Mouse (Mus musculus) liver, embryonic 14.5 days (tissue): ENCODE data around the gene Dpf1. TPM values are rescaled to one million over a fixed set of nuclear protein-coding genes. Genes with fewer than 3 reads are reported as not detected.
A peak's percentile ranks its signal among the peaks of the same experiment; 100 is the strongest.

Experiments
- ATAC-seq: fragments of 200-750 bp; cut with Nextera tagmentation; 2 replicates; pipeline ENCODE4 v1.8.0; 2017; ENCODE audit warnings: moderate number of reproducible peaks, mild to moderate bottlenecking, moderate library complexity; ENCODE audit not compliant: insufficient read depth
- DNase-seq, 3 experiments: peaks; one replicate each; pipeline ENCODE4 v3.0.0-alpha.2; 2012 to 2013; ENCODE audit warnings: low read depth in 3 of 3, low spot score in 3 of 3
- H3K27ac ChIP-seq: fragments of 300-500 bp; sonication (generic); 2 replicates; pipeline ENCODE4 v1.5.1; 2014; ENCODE audit warnings: moderate library complexity, mild to moderate bottlenecking, control low read depth, inconsistent platforms
- H3K27me3 ChIP-seq: fragments of 300-500 bp; sonication (generic); 2 replicates; pipeline ENCODE4 v1.6.1; 2014; ENCODE audit warnings: mild to moderate bottlenecking, low read length, moderate library complexity; ENCODE audit not compliant: control insufficient read depth, insufficient read depth
- H3K36me3 ChIP-seq: fragments of 300-500 bp; sonication (generic); replicated peaks from 2 replicates; pipeline ENCODE4 v1.6.1; 2014; ENCODE audit warnings: low read depth; ENCODE audit not compliant: control insufficient read depth, insufficient read depth
- H3K4me1 ChIP-seq, 2 experiments: fragments of 200-500 bp in 1 of 2; fragments of 300-500 bp in 1 of 2; sonication (generic) in 1 of 2; replicated peaks; 2 replicates each; pipeline ENCODE4 v1.6.1; 2012 to 2014; ENCODE audit warnings: antibody characterized with exemption in 1 of 2, inconsistent platforms in 1 of 2, low read length in 1 of 2; ENCODE audit not compliant: control insufficient read depth in 2 of 2, insufficient read depth in 2 of 2
- H3K4me2 ChIP-seq: fragments of 300-500 bp; sonication (generic); 2 replicates; pipeline ENCODE4 v1.6.1; 2014; ENCODE audit warnings: low read depth, mild to moderate bottlenecking, control low read depth, moderate library complexity
- H3K4me3 ChIP-seq, 2 experiments: fragments of 200-500 bp in 1 of 2; fragments of 300-500 bp in 1 of 2; sonication (generic) in 1 of 2; 2 replicates each; pipeline ENCODE4 v1.5.1; 2012 to 2014; ENCODE audit warnings: low read depth in 2 of 2, low read length in 2 of 2, mild to moderate bottlenecking in 2 of 2, control low read depth in 1 of 2, inconsistent platforms in 1 of 2, moderate library complexity in 1 of 2; ENCODE audit not compliant: insufficient read depth in 1 of 2
- H3K9ac ChIP-seq: fragments of 300-500 bp; sonication (generic); replicated peaks from 2 replicates; pipeline ENCODE4 v1.6.1; 2014; ENCODE audit warnings: mild to moderate bottlenecking, control low read depth, moderate library complexity
- H3K9me3 ChIP-seq: fragments of 300-500 bp; sonication (generic); 2 replicates; pipeline ENCODE4 v1.6.1; 2016; ENCODE audit warnings: low read length, mixed read lengths; ENCODE audit not compliant: control insufficient read depth
- CTCF ChIP-seq: IDR thresholded peaks from 2 replicates; pipeline ENCODE4 v1.5.1; 2016; ENCODE audit warnings: antibody characterized with exemption, low read depth, control low read depth
- EP300 ChIP-seq: IDR thresholded peaks from 2 replicates; pipeline ENCODE4 v1.6.1; 2016; ENCODE audit warnings: antibody characterized with exemption, low read depth
- WGBS: fragments of 180-500 bp; shearing (Covaris S2); extraction: QIAGEN DNeasy Blood & Tissue Kit; methylation state at CpG from one replicate; pipeline ENCODE4 v1.1.7; 2014; ENCODE audit not compliant: insufficient replicate concordance; 5-methylcytosine and 5-hydroxymethylcytosine counted together
- polyA plus RNA-seq, 2 experiments: library from polyadenylated mRNA; depleted of rRNA in 1 of 2; stranded (reverse) in 1 of 2; unstranded in 1 of 2; fragments of >200 nt; fragmentation: Nextera tagmentation in 1 of 2; extraction: Ambion mirVana in 1 of 2; gene quantifications; 2 replicates each; pipeline versions ENCODE4 v1.2.1 to v1.2.3; 2012 to 2014

Dpf1 gene
- polyA plus RNA-seq, 2 experiments: 0.81 to 1.0 TPM

- Histone ChIP-seq H3K4me2 (peak overlapping the region; percentile 16; the same call in 1 of the 2 replicates), H3K27ac (no peak overlapping the region), H3K27me3 (no peaks in the 10 kb centered on the region), H3K9me3 (no peaks in the 10 kb centered on the region), H3K4me1 (peaks cover 38 to 58% of the 10 kb centered on the region in 2 experiments), H3K9ac (peak overlapping the region; percentile 12; the same call in 1 of the 2 replicates), H3K4me3 (no peak overlapping the region), H3K36me3 (no peaks in the 10 kb centered on the region)
- no peak for ATAC-seq
- no peak for TF ChIP-seq CTCF
- TF ChIP-seq EP300: 0 out of 2 replicates have a peak, but pooled peaks have one; percentile 10
- DNase-seq: no peak
- WGBS: 58% methylated on average over 12 of the region's 12 CpGs
Observed at GRCm38 (mm10) chr7:29341722-29342121, 38.0 kb downstream of the Dpf1 start.

- no peak overlapping the region for H3K4me3 ChIP-seq
- peak overlapping the region; percentile 18; the same call in 1 of the 2 replicates for H3K9ac ChIP-seq
- H3K4me2 ChIP-seq: peak overlapping the region; percentile 16; the same call in 1 of the 2 replicates
- no peak for TF ChIP-seq CTCF
- TF ChIP-seq EP300: peak; percentile 54
- DNase-seq (no peak), ATAC-seq (no peak)
- no peaks in the 10 kb centered on the region for H3K36me3 ChIP-seq
- no peaks in the 10 kb centered on the region for H3K27me3 ChIP-seq
- H3K4me1 ChIP-seq: peaks cover 38 to 54% of the 10 kb centered on the region in 2 experiments
- WGBS: 20% methylated on average over 8 of the region's 8 CpGs
- H3K27ac ChIP-seq: peak overlapping the region; percentile 34; the same call in 1 of the 2 replicates
- H3K9me3 ChIP-seq: no peaks in the 10 kb centered on the region
Observed at GRCm38 (mm10) chr7:29342489-29343092, 38.8 kb downstream of the Dpf1 start.

GRCm38 (mm10) chr7:29343746-29344145 lies 40.0 kb downstream of the Dpf1 start:
- Histone ChIP-seq H3K27me3 (no peaks in the 10 kb centered on the region), H3K4me3 (no peak overlapping the region), H3K27ac (no peak overlapping the region), H3K9ac (no peak overlapping the region), H3K9me3 (no peaks in the 10 kb centered on the region), H3K4me1 (peaks cover 30 to 42% of the 10 kb centered on the region in 2 experiments), H3K4me2 (no peak overlapping the region), H3K36me3 (no peaks in the 10 kb centered on the region)
- WGBS: 84% methylated on average over 7 of the region's 7 CpGs
- no peak for DNase-seq
- no peak for ATAC-seq
- TF ChIP-seq EP300: no peak

GRCm38 (mm10) chr7:29345534-29345933 lies 41.8 kb downstream of the Dpf1 start:
- TF ChIP-seq EP300: no peak
- no peak for TF ChIP-seq CTCF
- Histone ChIP-seq H3K27me3 (no peaks in the 10 kb centered on the region), H3K9me3 (no peaks in the 10 kb centered on the region), H3K4me1 (peaks cover 14 to 24% of the 10 kb centered on the region in 2 experiments), H3K9ac (no peak overlapping the region), H3K36me3 (no peaks in the 10 kb centered on the region), H3K4me2 (no peak overlapping the region), H3K27ac (no peak overlapping the region), H3K4me3 (no peak overlapping the region)
- DNase-seq: no peak
- 58% methylated on average over 4 of the region's 4 CpGs for WGBS
- ATAC-seq: no peak

- Histone ChIP-seq H3K9me3 (no peaks in the 10 kb centered on the region), H3K4me3 (no peak overlapping the region), H3K27me3 (no peaks in the 10 kb centered on the region), H3K27ac (no peak overlapping the region), H3K36me3 (no peaks in the 10 kb centered on the region), H3K4me2 (no peak overlapping the region), H3K4me1 (peaks cover 10 to 18% of the 10 kb centered on the region in 2 experiments), H3K9ac (no peak overlapping the region)
- TF ChIP-seq CTCF: no peak
- TF ChIP-seq EP300: no peak
- DNase-seq (no peak), ATAC-seq (no peak)
- 75% methylated on average over 3 of the region's 3 CpGs for WGBS
Observed at GRCm38 (mm10) chr7:29346212-29346611, 42.5 kb downstream of the Dpf1 start.
